Mouse (Mus musculus): ENCODE results near the gene Mthfs. TPM values are rescaled to one million over a fixed set of nuclear protein-coding genes. Genes with fewer than 3 reads are reported as not detected.
A peak's percentile ranks its signal among the peaks of the same experiment; 100 is the strongest.
"Not testable (repeated sequence)": the region's sequence is repeated elsewhere in the genome, so short reads cannot be mapped to it uniquely, and the experiment has no call there.

Gene Mthfs
- 14.3 TPM for polyA plus RNA-seq (2021)

GRCm38 (mm10) chr9:89210353-89211064, at the start of gene Mthfs:
Mthfs (plus strand) TSS chr9:89210676.
- CTCF ChIA-PET; in situ Hi-C loops (cut with MboI; ENCODE audit: low pct_unique_long_range_greater_than_20kb); POLR2A ChIA-PET; DNase-seq (ENCODE audit: low read depth, low spot score); H3K27me3 ChIP-seq: not testable (repeated sequence)
- ATAC-seq: peak; percentile 33
- TF ChIP-seq CTCF (IDR thresholded peaks at IDR 0.05): peak; percentile 21

DNA sequence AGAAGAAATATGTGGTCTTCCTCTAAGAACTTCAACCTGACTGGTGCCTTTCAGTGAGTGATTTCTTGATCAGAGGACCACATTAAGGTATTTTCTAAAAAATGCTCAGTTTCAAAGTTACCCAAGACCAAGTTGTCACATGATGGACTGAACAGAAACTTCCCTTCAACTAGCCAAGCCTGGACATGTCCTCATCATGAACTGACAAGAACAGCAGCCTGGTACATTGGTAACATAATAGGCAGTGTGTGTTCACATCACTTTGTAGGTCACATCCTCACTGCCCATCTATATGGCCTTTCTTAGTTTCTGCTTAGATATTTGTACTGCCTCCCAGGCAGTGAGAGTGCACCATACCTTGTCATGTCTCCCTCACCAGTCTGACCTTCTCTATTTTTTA, 37.9 kb upstream of the Mthfs start:
- CTCF ChIA-PET, POLR2A ChIA-PET: not testable (repeated sequence)

GRCm38 (mm10) chr9:89178833-89179232, 31.6 kb upstream of the Mthfs start:
- POLR2A ChIA-PET; H3K27me3 ChIP-seq; in situ Hi-C loops (cut with MboI; ENCODE audit: low pct_unique_long_range_greater_than_20kb); CTCF ChIA-PET: not testable (repeated sequence)
- ATAC-seq (peak; percentile 97), DNase-seq (ENCODE audit: low read depth, low spot score) (peak; percentile 0)
- peak; percentile 77 for TF ChIP-seq CTCF (IDR thresholded peaks at IDR 0.05)

More for the DNA sequence above, 37.9 kb upstream of the Mthfs start:
- in situ Hi-C loops (cut with MboI; ENCODE audit: low pct_unique_long_range_greater_than_20kb); H3K27me3 ChIP-seq; ATAC-seq; DNase-seq (ENCODE audit: low read depth, low spot score): not testable (repeated sequence)

DNA sequence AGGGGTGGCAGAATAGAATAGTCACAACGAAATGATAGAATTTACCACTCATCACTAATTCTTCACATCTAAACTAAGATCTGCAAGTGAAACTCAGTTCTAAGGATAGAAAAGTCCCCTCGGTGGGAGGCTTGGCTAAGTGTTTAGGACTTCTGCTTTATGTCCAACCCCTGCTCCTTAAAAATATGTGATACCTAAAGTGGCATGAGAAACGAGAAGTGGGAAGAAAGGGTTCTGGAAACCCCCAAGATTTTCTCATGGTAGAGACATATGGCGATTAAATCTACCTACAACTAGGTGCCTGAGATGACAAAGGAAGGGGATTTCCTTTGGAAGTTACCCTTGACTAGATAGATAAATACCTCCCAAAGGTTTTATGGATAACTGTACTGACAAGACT, 31.0 kb upstream of the Mthfs start:
- DNase-seq (ENCODE audit: low read depth, low spot score); in situ Hi-C loops (cut with MboI; ENCODE audit: low pct_unique_long_range_greater_than_20kb); CTCF ChIA-PET; ATAC-seq; POLR2A ChIA-PET; H3K27me3 ChIP-seq: not testable (repeated sequence)

DNA sequence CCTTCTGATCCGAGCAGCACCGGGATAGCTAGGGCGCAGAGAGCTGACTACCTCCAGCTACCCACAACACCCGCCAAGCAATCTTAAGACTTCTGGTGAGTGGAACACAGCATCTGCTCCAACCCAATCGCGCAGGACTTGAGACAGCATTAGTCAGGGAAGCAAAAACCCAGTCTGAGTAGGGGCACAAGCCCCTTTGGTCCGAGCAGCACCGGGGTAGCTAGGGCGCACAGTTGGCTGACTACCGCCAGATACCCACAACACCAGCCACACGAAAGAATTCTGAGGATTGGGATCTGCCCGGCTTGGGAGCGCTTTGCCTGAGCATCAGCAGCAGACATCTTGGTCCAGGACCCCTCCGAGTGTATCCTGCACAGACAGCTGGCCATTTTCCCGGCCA, 23.5 kb upstream of the Mthfs start:
- in situ Hi-C loops (cut with MboI; ENCODE audit: low pct_unique_long_range_greater_than_20kb); ATAC-seq; DNase-seq (ENCODE audit: low read depth, low spot score); CTCF ChIA-PET; POLR2A ChIA-PET; H3K27me3 ChIP-seq: not testable (repeated sequence)

DNA sequence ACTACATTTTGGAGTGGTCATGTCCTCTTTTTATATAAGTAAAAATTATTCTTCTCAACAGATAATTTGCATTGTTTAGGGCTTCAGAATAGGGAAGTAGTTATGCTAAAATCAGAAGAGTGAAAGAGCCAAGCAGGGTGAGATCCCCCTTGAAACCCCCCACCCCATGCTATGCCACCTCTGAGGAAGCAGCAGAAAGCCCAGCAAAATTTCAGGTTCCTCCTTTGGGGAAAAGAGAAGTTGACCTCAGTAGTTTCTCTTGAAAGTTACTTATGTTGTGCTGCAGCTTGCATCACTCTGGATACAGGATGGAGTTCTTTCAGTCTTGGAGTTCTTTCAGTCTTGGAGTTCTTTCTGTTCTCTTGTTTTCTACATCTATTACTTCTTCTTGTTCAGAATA, 15.0 kb upstream of the Mthfs start:
- DNase-seq (ENCODE audit: low read depth, low spot score); POLR2A ChIA-PET; H3K27me3 ChIP-seq; ATAC-seq; CTCF ChIA-PET; in situ Hi-C loops (cut with MboI; ENCODE audit: low pct_unique_long_range_greater_than_20kb): not testable (repeated sequence)

GRCm38 (mm10) chr9:89197509-89197908, 13.0 kb upstream of the Mthfs start:
- DNase-seq (ENCODE audit: low read depth, low spot score); H3K27me3 ChIP-seq; in situ Hi-C loops (cut with MboI; ENCODE audit: low pct_unique_long_range_greater_than_20kb); ATAC-seq; POLR2A ChIA-PET; CTCF ChIA-PET: not testable (repeated sequence)

DNA sequence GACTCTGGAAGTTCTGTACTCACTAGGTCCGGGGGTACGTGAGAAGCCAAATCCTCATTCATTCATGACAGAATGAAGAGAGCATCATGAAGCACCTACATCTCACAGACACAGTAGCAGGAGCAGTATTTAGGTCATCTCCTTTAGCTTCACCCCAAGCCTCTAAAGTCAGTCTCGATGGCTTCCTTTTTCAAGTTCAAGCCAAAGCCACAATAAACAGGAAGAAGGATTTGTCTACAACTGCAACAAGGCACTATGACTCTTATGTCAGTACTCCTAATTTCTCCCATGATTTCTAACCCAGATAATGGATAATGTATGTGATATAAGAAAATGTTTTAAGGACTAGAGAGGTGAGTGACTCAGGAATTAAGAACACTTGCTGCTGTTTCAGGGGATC, 12.1 kb upstream of the Mthfs start:
- H3K27me3 ChIP-seq; in situ Hi-C loops (cut with MboI; ENCODE audit: low pct_unique_long_range_greater_than_20kb); ATAC-seq; CTCF ChIA-PET; POLR2A ChIA-PET; DNase-seq (ENCODE audit: low read depth, low spot score): not testable (repeated sequence)

DNA sequence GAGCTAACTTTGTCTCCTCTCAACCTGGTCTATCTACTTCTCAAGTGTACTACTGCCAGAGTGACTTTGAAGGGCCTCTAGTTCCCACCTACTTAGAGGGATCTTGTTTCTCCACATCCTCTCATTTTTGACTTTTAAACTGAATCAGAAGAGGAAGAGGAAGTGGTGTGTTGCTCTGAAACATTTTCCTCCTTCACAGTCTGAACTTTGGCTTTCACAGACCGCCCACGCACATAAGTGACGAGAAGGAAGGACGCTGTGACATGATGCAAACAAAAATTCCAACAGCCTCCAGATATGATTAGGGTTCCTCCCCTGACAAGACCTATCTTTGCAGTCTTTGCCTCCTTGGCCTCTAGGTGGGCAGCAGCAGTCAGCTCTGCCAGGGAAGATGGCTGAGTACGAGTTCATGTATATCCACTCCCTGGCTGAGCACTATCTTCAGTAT, 11.5 kb upstream of the Mthfs start, which contains the start of the genes Bcl2a1b and Gm29094:
Gene Bcl2a1b (plus strand): TSS at position 241 of the 448 bp plus-strand sequence.
Gene Gm29094 (plus strand): TSS at position 411 of the 448 bp plus-strand sequence.
- POLR2A ChIA-PET; H3K27me3 ChIP-seq; ATAC-seq; in situ Hi-C loops (cut with MboI; ENCODE audit: low pct_unique_long_range_greater_than_20kb); CTCF ChIA-PET; DNase-seq (ENCODE audit: low read depth, low spot score): not testable (repeated sequence)

GRCm38 (mm10) chr9:89202256-89202655, 8.2 kb upstream of the Mthfs start:
- DNase-seq (ENCODE audit: low read depth, low spot score); CTCF ChIA-PET; H3K27me3 ChIP-seq; in situ Hi-C loops (cut with MboI; ENCODE audit: low pct_unique_long_range_greater_than_20kb); ATAC-seq; POLR2A ChIA-PET: not testable (repeated sequence)

- CTCF ChIA-PET; in situ Hi-C loops (cut with MboI; ENCODE audit: low pct_unique_long_range_greater_than_20kb): not testable (repeated sequence)
Measured at GRCm38 (mm10) chr9:89208939-89209338, 1.5 kb upstream of the Mthfs start.

DNA sequence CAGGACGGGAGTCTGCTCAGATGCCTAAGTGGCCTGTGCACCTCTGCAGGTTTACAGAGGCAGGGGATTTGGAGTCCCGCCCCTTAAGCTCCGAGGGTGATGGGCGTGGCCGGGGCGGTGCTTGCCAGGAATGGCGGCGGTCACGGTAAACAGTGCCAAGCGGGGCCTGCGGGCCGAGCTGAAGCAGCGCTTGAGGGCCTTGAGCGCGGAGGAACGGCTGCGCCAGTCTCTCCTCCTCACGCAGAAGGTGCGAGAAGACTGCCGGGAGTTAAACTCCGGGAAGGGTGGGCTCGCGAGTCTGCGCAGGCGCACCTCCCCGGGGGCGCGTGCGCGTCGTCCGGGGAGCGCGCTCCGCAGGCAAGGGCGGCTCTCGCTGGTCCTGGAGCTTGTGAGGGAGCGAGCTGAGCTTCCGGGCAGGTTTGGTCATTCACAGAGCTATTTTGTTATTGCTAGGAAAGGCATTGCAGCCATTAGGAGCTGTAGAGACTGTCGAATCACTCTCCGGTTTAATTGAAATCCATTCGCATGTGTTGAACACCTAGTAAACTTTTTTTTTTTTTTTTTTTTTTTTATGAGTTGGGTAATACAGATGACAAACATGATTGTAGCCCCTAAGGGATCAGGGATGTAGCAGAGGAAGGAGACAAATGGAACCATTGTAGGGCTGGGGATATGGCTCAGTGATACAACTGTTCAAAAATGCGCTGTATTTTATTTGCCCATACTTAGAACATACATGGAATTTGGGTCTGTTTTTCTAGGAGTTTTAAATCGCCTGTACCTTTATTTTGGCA, 786 bp downstream of the Mthfs start:
- in situ Hi-C loops (cut with MboI; ENCODE audit: low pct_unique_long_range_greater_than_20kb); CTCF ChIA-PET; H3K27me3 ChIP-seq; DNase-seq (ENCODE audit: low read depth, low spot score); POLR2A ChIA-PET: not testable (repeated sequence)
- peak; percentile 97 for ATAC-seq

More at GRCm38 (mm10) chr9:89208939-89209338, 1.5 kb upstream of the Mthfs start:
- POLR2A ChIA-PET; ATAC-seq; H3K27me3 ChIP-seq; DNase-seq (ENCODE audit: low read depth, low spot score): not testable (repeated sequence)

All from Patski (cell line).